Mouse (Mus musculus): ENCODE measurements at regions not wholly inside any gene's neighbourhood (a gene's known extent, or its start where the extent isn't known, plus 50 kb on each side); places are given as distances from the start of the nearest gene placed in this dataset.

DNA sequence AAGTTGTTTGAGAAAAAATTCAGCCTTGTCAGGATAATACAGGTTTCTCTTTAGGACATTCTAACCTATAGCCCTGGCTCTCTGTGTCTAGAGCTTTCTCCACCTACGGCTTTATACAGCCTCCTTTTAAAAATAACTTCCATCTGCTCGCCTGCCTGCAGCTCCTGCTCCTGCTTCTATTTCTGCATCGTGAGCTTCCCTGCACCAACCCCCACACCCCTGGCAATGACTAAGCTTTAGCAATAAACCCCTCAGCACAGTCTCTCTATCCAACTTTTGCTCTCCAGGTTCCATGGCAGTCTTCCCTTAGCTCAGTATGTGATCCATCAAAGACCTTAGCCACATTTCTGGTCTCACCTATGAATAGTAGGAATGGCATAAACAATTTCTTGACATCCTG lies 655.7 kb upstream of the Kdm8 start:
- TF ChIP-seq POLR2A (IDR thresholded peaks at IDR 0.05; ENCODE audit: borderline replicate concordance, extremely low read depth, low read depth, low read length) (no peak), CTCF (IDR thresholded peaks at IDR 0.05; ENCODE audit: insufficient read depth, low read length) (no peak)
